Mouse (Mus musculus) cerebellum, adult 2 months (tissue): ENCODE data around the gene Zfp786. TPM values are rescaled to one million over a fixed set of nuclear protein-coding genes. Genes with fewer than 3 reads are reported as not detected.

Experiments
- DNase-seq, 2 experiments: peaks; one replicate each; pipeline ENCODE4 v3.0.0; 2021
- H3K27ac ChIP-seq: fragments of 200-500 bp; 2 replicates; pipeline ENCODE4 v1.5.1; 2012; ENCODE audit warnings: low read length, control low read depth, inconsistent platforms; ENCODE audit not compliant: insufficient read depth
- H3K27me3 ChIP-seq: fragments of 200-500 bp; 2 replicates; pipeline ENCODE4 v1.6.1; 2012; ENCODE audit warnings: inconsistent platforms, mild to moderate bottlenecking, low read length, moderate library complexity; ENCODE audit not compliant: control insufficient read depth, insufficient read depth
- H3K4me1 ChIP-seq: fragments of 200-500 bp; 2 replicates; pipeline ENCODE4 v1.6.1; 2011; ENCODE audit warnings: low read length; ENCODE audit not compliant: control insufficient read depth, insufficient read depth
- H3K4me3 ChIP-seq: fragments of 200-500 bp; replicated peaks from 2 replicates; pipeline ENCODE3; 2011; ENCODE audit warnings: mild to moderate bottlenecking, low read depth, low read length, control low read depth; ENCODE audit not compliant: insufficient read depth
- CTCF ChIP-seq: fragments of 200-500 bp; IDR thresholded peaks from 2 replicates; pipeline ENCODE4 v1.5.1; 2011; ENCODE audit warnings: low read depth, mild to moderate bottlenecking, control low read depth, low read length, moderate library complexity, borderline replicate concordance; ENCODE audit not compliant: insufficient read depth
- POLR2A ChIP-seq: fragments of 200-500 bp; IDR thresholded peaks from 2 replicates; pipeline ENCODE4 v1.6.1; 2011; ENCODE audit warnings: low read length, control low read depth, borderline replicate concordance; ENCODE audit not compliant: insufficient read depth
- WGBS: fragments of 180-500 bp; shearing (Covaris S2); methylation state at CpG from one replicate; pipeline ENCODE4 v1.1.7; 2018; 5-methylcytosine and 5-hydroxymethylcytosine counted together
- polyA plus RNA-seq: library from polyadenylated mRNA; depleted of rRNA; stranded (reverse); fragments of >200 nt; gene quantifications from 2 replicates; pipeline ENCODE4 v1.2.3, GENCODE M21; 2012

Zfp786 gene
- polyA plus RNA-seq, 1 experiment: 2.9 TPM

GRCm38 (mm10) chr6:47835482-47835983 is 4.9 kb upstream of the Zfp786 start, which contains the start of gene Zfp398:
Gene Zfp398, plus strand, starts transcription at chr6:47835661.
- Histone ChIP-seq H3K27me3 (no peaks in the 10 kb centered on the region), H3K4me3 (peak within 1 kb of the TSS; percentile 84), H3K4me1 (peaks cover 8% of the 10 kb centered on the region; the same call in 1 of the 2 replicates), H3K27ac (peak within 1 kb of the TSS; percentile 76)
- peak; percentile 96 to 98 for DNase-seq
- TF ChIP-seq POLR2A: peak; percentile 76
- TF ChIP-seq CTCF: peak; percentile 82
- under 1% methylated on average over 51 of the region's 52 CpGs for WGBS

- no peak overlapping the region for H3K27ac ChIP-seq
- H3K27me3 ChIP-seq: no peaks in the 10 kb centered on the region
- no peak overlapping the region for H3K4me3 ChIP-seq
- 92% methylated on average over 1 of the region's 1 CpGs for WGBS
- TF ChIP-seq POLR2A (no peak), CTCF (no peak)
- no peak for DNase-seq
- peaks cover 3% of the 10 kb centered on the region; the same call in 1 of the 2 replicates for H3K4me1 ChIP-seq
These were observed 1.6 kb upstream of the Zfp786 start for GRCm38 (mm10) chr6:47832220-47832619.

- Histone ChIP-seq H3K27me3 (no peaks in the 10 kb centered on the region), H3K27ac (no peak overlapping the region), H3K4me3 (no peak overlapping the region), H3K4me1 (no peaks in the 10 kb centered on the region; the same call in 1 of the 2 replicates)
- peak in 1 of 2 experiments; percentile 47 for DNase-seq
- WGBS: 6% methylated on average over 1 of the region's 1 CpGs
- peak; percentile 31; the same call in 1 of the 2 replicates for TF ChIP-seq CTCF
- TF ChIP-seq POLR2A: no peak
These were observed 1.7 kb downstream of the Zfp786 start for GRCm38 (mm10) chr6:47828950-47829349.

- Histone ChIP-seq H3K27ac (no peak overlapping the region), H3K27me3 (no peaks in the 10 kb centered on the region), H3K4me3 (no peak overlapping the region), H3K4me1 (no peaks in the 10 kb centered on the region; the same call in none of the 2 replicates)
- no peak for DNase-seq
- WGBS: 91% methylated on average over 4 of the region's 4 CpGs
- TF ChIP-seq CTCF: no peak
- TF ChIP-seq POLR2A: no peak
These were observed 3.2 kb downstream of the Zfp786 start for GRCm38 (mm10) chr6:47827462-47827861.

- no peaks in the 10 kb centered on the region; the same call in none of the 2 replicates for H3K4me1 ChIP-seq
- TF ChIP-seq POLR2A (no peak), CTCF (no peak)
- no peaks in the 10 kb centered on the region for H3K27me3 ChIP-seq
- H3K27ac ChIP-seq: no peak overlapping the region
- H3K4me3 ChIP-seq: no peak overlapping the region
- 77% methylated on average over 2 of the region's 2 CpGs for WGBS
- no peak for DNase-seq
These were observed 6.4 kb downstream of the Zfp786 start for GRCm38 (mm10) chr6:47824241-47824640.

- Histone ChIP-seq H3K4me1 (no peaks in the 10 kb centered on the region; the same call in 1 of the 2 replicates), H3K27ac (no peak overlapping the region), H3K4me3 (no peak overlapping the region), H3K27me3 (no peaks in the 10 kb centered on the region)
- DNase-seq: no peak
- TF ChIP-seq POLR2A (no peak), CTCF (no peak)
- WGBS: 94% methylated on average over 6 of the region's 6 CpGs
These were observed 8.9 kb downstream of the Zfp786 start for GRCm38 (mm10) chr6:47821776-47822175.

GRCm38 (mm10) chr6:47821236-47821635 is 9.4 kb downstream of the Zfp786 start:
- H3K27me3 ChIP-seq: no peaks in the 10 kb centered on the region
- 74% methylated on average over 5 of the region's 5 CpGs for WGBS
- H3K27ac ChIP-seq: no peak overlapping the region
- H3K4me3 ChIP-seq: no peak overlapping the region
- TF ChIP-seq CTCF: no peak
- no peak for TF ChIP-seq POLR2A
- no peak for DNase-seq
- no peaks in the 10 kb centered on the region; the same call in 1 of the 2 replicates for H3K4me1 ChIP-seq

GRCm38 (mm10) chr6:47819626-47820325 is 10.9 kb downstream of the Zfp786 start:
- H3K27ac ChIP-seq: no peak overlapping the region
- H3K27me3 ChIP-seq: no peaks in the 10 kb centered on the region
- no peak for TF ChIP-seq CTCF
- TF ChIP-seq POLR2A: no peak
- DNase-seq: no peak
- H3K4me3 ChIP-seq: no peak overlapping the region
- no peaks in the 10 kb centered on the region; the same call in 1 of the 2 replicates for H3K4me1 ChIP-seq
- WGBS: 59% methylated on average over 23 of the region's 23 CpGs
